Mouse (Mus musculus) ES-E14 (cell line): ENCODE data around the gene Usp35.

Experiments
- CHD2 ChIP-seq: IDR thresholded peaks from 2 replicates; pipeline ENCODE4 v1.6.1; 2014; ENCODE audit warnings: mild to moderate bottlenecking, low read depth, low read length, inconsistent platforms
- HCFC1 ChIP-seq: IDR thresholded peaks from 2 replicates; pipeline ENCODE4 v1.6.1; 2012; ENCODE audit warnings: low read length, inconsistent platforms, borderline replicate concordance; ENCODE audit not compliant: insufficient read depth
- MAFK ChIP-seq: IDR thresholded peaks from 2 replicates; pipeline ENCODE4 v1.6.1; 2014; ENCODE audit warnings: mild to moderate bottlenecking, low read depth, low read length, inconsistent platforms; ENCODE audit not compliant: insufficient read depth
- ZC3H11A ChIP-seq: IDR thresholded peaks from 2 replicates; pipeline ENCODE4 v1.6.1; 2012; ENCODE audit warnings: low read depth, mild to moderate bottlenecking, inconsistent platforms, low read length, borderline replicate concordance

DNA sequence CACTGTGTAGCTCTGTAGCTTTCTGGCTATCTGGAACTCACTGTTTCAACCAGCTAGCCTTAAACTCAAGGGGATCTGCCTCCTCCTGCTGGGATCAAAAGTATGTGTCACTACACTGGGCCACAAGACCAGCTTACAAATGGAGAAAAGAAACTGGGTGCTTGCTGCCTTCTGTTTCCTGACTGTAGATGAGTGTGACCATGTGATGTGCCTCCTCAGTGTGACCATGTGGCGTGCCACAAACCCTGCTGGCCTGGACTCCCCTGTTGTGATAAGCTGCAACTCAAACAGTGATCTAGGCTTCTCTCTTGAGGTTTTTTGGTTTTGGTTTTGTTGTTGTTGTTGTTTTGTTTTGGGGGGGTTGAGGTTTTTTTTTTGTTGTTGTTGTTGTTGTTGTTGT lies 4.9 kb upstream of the Usp35 start:
- TF ChIP-seq MAFK (no peak), CHD2 (no peak), ZC3H11A (no peak), HCFC1 (no peak)
